Mouse (Mus musculus) G1E (cell line): ENCODE results near the gene Plekha8.

ENCODE experiments used
- CTCF ChIP-seq: IDR thresholded peaks from 2 replicates; pipeline ENCODE4 v1.5.1; 2012; ENCODE audit warnings: low read depth, low read length, inconsistent platforms, mixed read lengths
- GATA1 ChIP-seq: IDR thresholded peaks from 2 replicates; pipeline ENCODE4 v1.6.1; 2012; ENCODE audit warnings: borderline replicate concordance, low read length, inconsistent platforms, mixed read lengths
- GATA2 ChIP-seq: IDR thresholded peaks from 2 replicates; pipeline ENCODE4 v1.6.1; 2012; ENCODE audit warnings: low read depth, low read length, inconsistent platforms, borderline replicate concordance
- POLR2AphosphoS5 ChIP-seq: IDR thresholded peaks from 2 replicates; pipeline ENCODE4 v1.6.1; 2012; ENCODE audit warnings: low read depth, low read length, inconsistent platforms; ENCODE audit not compliant: insufficient replicate concordance
- TAL1 ChIP-seq: conservative IDR thresholded peaks from 2 replicates; pipeline ENCODE4 v1.6.1; 2012; ENCODE audit warnings: low read depth, low read length, inconsistent platforms, mixed read lengths

- TF ChIP-seq CTCF (no peak), GATA1 (no peak), POLR2AphosphoS5 (no peak), TAL1 (no peak), GATA2 (no peak)
Observed at GRCm38 (mm10) chr6:54562018-54562809, 32.7 kb upstream of the Plekha8 start.
